Mouse (Mus musculus) embryonic facial prominence, embryonic 15.5 days (tissue): ENCODE data around the gene Dcst2. TPM values are rescaled to one million over a fixed set of nuclear protein-coding genes. Genes with fewer than 3 reads are reported as not detected.
A peak's percentile ranks its signal among the peaks of the same experiment; 100 is the strongest.

Experiments
- ATAC-seq: fragments of 200-750 bp; cut with Nextera tagmentation; 2 replicates; pipeline ENCODE4 v1.8.0; 2017; ENCODE audit warnings: low read depth, moderate TSS enrichment; ENCODE audit not compliant: insufficient number of reproducible peaks, low FRiP score, low TSS enrichment
- H3K27ac ChIP-seq: fragments of 300-500 bp; sonication (generic); replicated peaks from 2 replicates; pipeline ENCODE4 v1.5.1; 2015; ENCODE audit warnings: mild to moderate bottlenecking, inconsistent platforms
- H3K27me3 ChIP-seq: fragments of 300-500 bp; sonication (generic); 2 replicates; pipeline ENCODE4 v1.6.1; 2015; ENCODE audit warnings: inconsistent platforms
- H3K36me3 ChIP-seq: fragments of 300-500 bp; sonication (generic); 2 replicates; pipeline ENCODE4 v1.6.1; 2015; ENCODE audit warnings: mild to moderate bottlenecking, inconsistent platforms
- H3K4me1 ChIP-seq: fragments of 300-500 bp; sonication (generic); 2 replicates; pipeline ENCODE4 v1.6.1; 2015; ENCODE audit warnings: inconsistent platforms
- H3K4me2 ChIP-seq: fragments of 300-500 bp; sonication (generic); replicated peaks from 2 replicates; pipeline ENCODE4 v1.6.1; 2015; ENCODE audit warnings: mild to moderate bottlenecking, inconsistent platforms
- H3K4me3 ChIP-seq: fragments of 300-500 bp; sonication (generic); replicated peaks from 2 replicates; pipeline ENCODE4 v1.5.1; 2015; ENCODE audit warnings: mild to moderate bottlenecking, inconsistent platforms
- H3K9ac ChIP-seq: fragments of 300-500 bp; sonication (generic); 2 replicates; pipeline ENCODE4 v1.6.1; 2015; ENCODE audit warnings: inconsistent platforms
- H3K9me3 ChIP-seq: fragments of 300-500 bp; sonication (generic); replicated peaks from 2 replicates; pipeline ENCODE4 v1.6.1; 2016; ENCODE audit warnings: inconsistent platforms
- WGBS: fragments of 180-500 bp; shearing (Covaris S2); methylation state at CpG from one replicate; pipeline ENCODE4 v1.1.7; 2015; 5-methylcytosine and 5-hydroxymethylcytosine counted together
- polyA plus RNA-seq: library from polyadenylated mRNA; unstranded; fragments of >200 nt; fragmentation: Nextera tagmentation; extraction: Ambion mirVana; gene quantifications from 2 replicates; pipeline ENCODE4 v1.2.1, GENCODE M21; 2015

Dcst2 gene
- polyA plus RNA-seq, 1 experiment from 2014 or later: 0.13 TPM

GRCm38 (mm10) chr3:89402693-89403092 lies 40.9 kb downstream of the Dcst2 start, which contains the start of gene Lenep:
Gene Lenep (minus strand): TSS chr3:89402793.
- Histone ChIP-seq H3K27ac (no peak within 1 kb of the TSS), H3K4me3 (no peak within 1 kb of the TSS), H3K9me3 (no peaks in the 10 kb centered on the region), H3K4me1 (no peaks in the 10 kb centered on the region), H3K9ac (no peak within 1 kb of the TSS), H3K27me3 (no peaks in the 10 kb centered on the region), H3K4me2 (no peak within 1 kb of the TSS), H3K36me3 (peaks cover 50% of the 10 kb centered on the region)
- ATAC-seq: no peak
- WGBS: 72% methylated on average over 5 of the region's 5 CpGs

- Histone ChIP-seq H3K9me3 (no peaks in the 10 kb centered on the region), H3K36me3 (peaks cover 56% of the 10 kb centered on the region), H3K27me3 (no peaks in the 10 kb centered on the region)
Measured at GRCm38 (mm10) chr3:89406887-89407286, 45.1 kb downstream of the Dcst2 start.

GRCm38 (mm10) chr3:89408448-89408847 lies 46.7 kb downstream of the Dcst2 start:
- ATAC-seq: no peak
- Histone ChIP-seq H3K4me1 (peaks cover 6% of the 10 kb centered on the region), H3K27me3 (no peaks in the 10 kb centered on the region), H3K9ac (no peak overlapping the region), H3K4me2 (no peak overlapping the region), H3K9me3 (no peaks in the 10 kb centered on the region), H3K4me3 (no peak overlapping the region), H3K36me3 (peaks cover 43% of the 10 kb centered on the region), H3K27ac (no peak overlapping the region)
- 63% methylated on average over 16 of the region's 16 CpGs for WGBS

More at GRCm38 (mm10) chr3:89406887-89407286, 45.1 kb downstream of the Dcst2 start:
- WGBS: 84% methylated on average over 6 of the region's 6 CpGs
- H3K9ac ChIP-seq: no peak overlapping the region
- no peak overlapping the region for H3K27ac ChIP-seq
- H3K4me3 ChIP-seq: no peak overlapping the region
- peaks cover 6% of the 10 kb centered on the region for H3K4me1 ChIP-seq
- ATAC-seq: no peak
- no peak overlapping the region for H3K4me2 ChIP-seq

GRCm38 (mm10) chr3:89409701-89410100 lies 47.9 kb downstream of the Dcst2 start:
- Histone ChIP-seq H3K4me1 (peaks cover 6% of the 10 kb centered on the region), H3K9ac (no peak overlapping the region), H3K36me3 (peaks cover 45% of the 10 kb centered on the region), H3K27me3 (no peaks in the 10 kb centered on the region), H3K4me3 (no peak overlapping the region), H3K9me3 (no peaks in the 10 kb centered on the region), H3K4me2 (no peak overlapping the region), H3K27ac (no peak overlapping the region)
- no peak for ATAC-seq
- WGBS: 94% methylated on average over 3 of the region's 3 CpGs

GRCm38 (mm10) chr3:89410864-89411263 lies 49.1 kb downstream of the Dcst2 start:
- Histone ChIP-seq H3K4me3 (peak overlapping the region; percentile 54), H3K4me2 (peak overlapping the region; percentile 60), H3K27me3 (no peaks in the 10 kb centered on the region), H3K9ac (peak overlapping the region; percentile 21; the same call in 1 of the 2 replicates), H3K36me3 (peaks cover 49% of the 10 kb centered on the region), H3K9me3 (no peaks in the 10 kb centered on the region), H3K4me1 (peaks cover 6% of the 10 kb centered on the region), H3K27ac (0 out of 2 replicates have a peak overlapping the region, but pooled peaks have one; percentile 29)
- 71% methylated on average over 10 of the region's 10 CpGs for WGBS
- no peak for ATAC-seq

GRCm38 (mm10) chr3:89411490-89412393 lies 50.0 kb downstream of the Dcst2 start, which contains the start of gene Flad1:
Gene Flad1 (minus strand): TSS chr3:89411870.
- H3K27me3 ChIP-seq: no peaks in the 10 kb centered on the region
- H3K4me2 ChIP-seq: peak within 1 kb of the TSS; percentile 60
- H3K9me3 ChIP-seq: no peaks in the 10 kb centered on the region
- peaks cover 51% of the 10 kb centered on the region for H3K36me3 ChIP-seq
- ATAC-seq: peak; percentile 99
- 0 out of 2 replicates have a peak within 1 kb of the TSS, but pooled peaks have one; percentile 29 for H3K27ac ChIP-seq
- H3K4me3 ChIP-seq: peak within 1 kb of the TSS; percentile 54
- peak within 1 kb of the TSS; percentile 21; the same call in 1 of the 2 replicates for H3K9ac ChIP-seq
- WGBS: 6% methylated on average over 28 of the region's 28 CpGs
- peaks cover 11% of the 10 kb centered on the region for H3K4me1 ChIP-seq

- H3K9ac ChIP-seq: no peak overlapping the region
- no peak overlapping the region for H3K4me3 ChIP-seq
- ATAC-seq: no peak
- peaks cover 31% of the 10 kb centered on the region for H3K36me3 ChIP-seq
- 96% methylated on average over 8 of the region's 8 CpGs for WGBS
- H3K9me3 ChIP-seq: no peaks in the 10 kb centered on the region
- no peaks in the 10 kb centered on the region for H3K27me3 ChIP-seq
- H3K27ac ChIP-seq: no peak overlapping the region
- H3K4me1 ChIP-seq: peaks cover 32% of the 10 kb centered on the region
- no peak overlapping the region for H3K4me2 ChIP-seq
Measured at GRCm38 (mm10) chr3:89416158-89416557, 54.4 kb downstream of the Dcst2 start.

GRCm38 (mm10) chr3:89417131-89417530 lies 55.4 kb downstream of the Dcst2 start:
- H3K9me3 ChIP-seq: no peaks in the 10 kb centered on the region
- H3K4me1 ChIP-seq: peaks cover 41% of the 10 kb centered on the region
- WGBS: 17% methylated on average over 2 of the region's 2 CpGs
- H3K27ac ChIP-seq: peak overlapping the region; percentile 98
- H3K9ac ChIP-seq: peak overlapping the region; percentile 22
- peaks cover 31% of the 10 kb centered on the region for H3K36me3 ChIP-seq
- H3K27me3 ChIP-seq: no peaks in the 10 kb centered on the region
- H3K4me3 ChIP-seq: peak overlapping the region; percentile 58
- peak overlapping the region; percentile 80 for H3K4me2 ChIP-seq
- no peak for ATAC-seq

GRCm38 (mm10) chr3:89417840-89418169 lies 56.0 kb downstream of the Dcst2 start:
- Histone ChIP-seq H3K4me1 (peaks cover 47% of the 10 kb centered on the region), H3K27me3 (no peaks in the 10 kb centered on the region), H3K27ac (peak overlapping the region; percentile 98), H3K36me3 (peaks cover 31% of the 10 kb centered on the region), H3K4me2 (peak overlapping the region; percentile 80), H3K9ac (peak overlapping the region; percentile 22), H3K4me3 (peak overlapping the region; percentile 58), H3K9me3 (no peaks in the 10 kb centered on the region)
- WGBS: under 1% methylated on average over 20 of the region's 20 CpGs
- ATAC-seq: peak; percentile 32

- Histone ChIP-seq H3K4me1 (peaks cover 52% of the 10 kb centered on the region), H3K4me3 (peak within 1 kb of the TSS; percentile 58), H3K9me3 (no peaks in the 10 kb centered on the region), H3K9ac (peak within 1 kb of the TSS; percentile 33), H3K27ac (peak within 1 kb of the TSS; percentile 98), H3K36me3 (peaks cover 30% of the 10 kb centered on the region), H3K4me2 (peak within 1 kb of the TSS; percentile 80), H3K27me3 (no peaks in the 10 kb centered on the region)
- under 1% methylated on average over 39 of the region's 39 CpGs for WGBS
- peak; percentile 94 for ATAC-seq
Measured at GRCm38 (mm10) chr3:89418170-89418860, 56.5 kb downstream of the Dcst2 start, which contains the start of the genes Cks1b and Shc1. Gene Cks1b (minus strand): TSS chr3:89418383. Gene Shc1 (plus strand): TSS chr3:89418443.

- H3K27me3 ChIP-seq: no peaks in the 10 kb centered on the region
- H3K36me3 ChIP-seq: peaks cover 30% of the 10 kb centered on the region
- no peaks in the 10 kb centered on the region for H3K9me3 ChIP-seq
- peak overlapping the region; percentile 98 for H3K27ac ChIP-seq
- peaks cover 56% of the 10 kb centered on the region for H3K4me1 ChIP-seq
- no peak for ATAC-seq
- under 1% methylated on average over 16 of the region's 16 CpGs for WGBS
- peak overlapping the region; percentile 33 for H3K9ac ChIP-seq
- H3K4me2 ChIP-seq: peak overlapping the region; percentile 80
- H3K4me3 ChIP-seq: peak overlapping the region; percentile 58
Measured at GRCm38 (mm10) chr3:89418861-89419250, 57.1 kb downstream of the Dcst2 start.
